Mouse (Mus musculus): ENCODE measurements around the gene Tmprss9. TPM values are rescaled to one million over a fixed set of nuclear protein-coding genes. Genes with fewer than 3 reads are reported as not detected.

The Tmprss9 gene
- polyA plus RNA-seq, 1 experiment from 2014 or later = 0.08 TPM

DNA sequence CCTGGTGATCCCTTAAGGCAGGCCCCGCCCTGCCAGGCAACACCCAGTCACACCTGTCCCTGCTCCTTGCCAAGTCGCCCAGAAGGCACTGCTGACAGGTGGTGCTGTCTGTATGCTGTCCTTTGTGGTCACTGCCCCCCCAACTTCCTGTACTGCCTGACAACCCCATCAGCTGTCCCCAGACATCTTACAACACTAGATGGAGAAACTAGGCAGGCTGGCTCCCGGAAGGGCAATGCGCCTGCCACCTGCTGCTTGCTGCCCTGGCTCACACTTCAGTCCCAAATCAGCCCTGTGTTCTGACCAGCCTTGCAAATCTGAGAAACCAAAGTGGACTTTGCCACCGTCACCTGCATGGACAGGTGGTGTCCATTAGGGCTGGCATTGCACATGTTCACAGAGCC lies 42.6 kb downstream of the Tmprss9 start:
- H3K4me2 ChIP-seq (replicated peaks; ENCODE audit: low read depth, low read length) = no peak overlapping the region
- ATAC-seq (ENCODE audit: low FRiP score, low TSS enrichment) = no peak
- H3K27me3 ChIP-seq (ENCODE audit: control insufficient read depth, insufficient read depth, low read length) = no peaks in the 10 kb centered on the region
- no peaks in the 10 kb centered on the region for H3K9me3 ChIP-seq (ENCODE audit: control insufficient read depth, low read length)
- peaks cover 32% of the 10 kb centered on the region for H3K36me3 ChIP-seq (ENCODE audit: control insufficient read depth, insufficient read depth, low read length)
- WGBS = 92% methylated on average over 5 of the region's 5 CpGs
- peaks cover 10% of the 10 kb centered on the region; the same call in 1 of the 2 replicates for H3K4me1 ChIP-seq (ENCODE audit: control insufficient read depth, insufficient read depth, low read length)
- H3K27ac ChIP-seq (ENCODE audit: low read depth, low read length) = no peak overlapping the region
- no peak overlapping the region for H3K4me3 ChIP-seq (ENCODE audit: low read length)
- H3K9ac ChIP-seq (ENCODE audit: low read depth, low read length) = no peak overlapping the region

DNA sequence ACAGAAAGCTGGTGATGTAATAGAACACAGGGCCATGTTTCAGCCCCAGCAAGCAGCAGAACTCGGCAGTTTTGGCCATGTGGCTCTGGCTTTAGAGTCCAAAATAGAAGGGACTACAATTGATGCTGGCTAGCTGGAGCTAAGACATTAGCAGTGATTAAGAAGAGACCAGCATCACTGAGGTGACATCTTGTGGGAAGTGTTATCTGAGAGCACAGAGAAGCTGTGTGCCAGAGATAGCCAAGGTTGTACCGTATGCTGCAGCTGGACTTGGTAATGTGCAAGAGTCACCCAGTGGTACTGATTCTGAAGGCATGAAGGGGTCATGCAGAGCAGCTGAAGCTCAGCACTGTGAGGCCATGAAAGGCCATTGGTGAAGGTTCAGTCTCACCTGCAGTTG lies 43.6 kb downstream of the Tmprss9 start:
- no peak overlapping the region for H3K27ac ChIP-seq (ENCODE audit: low read depth, low read length)
- WGBS = 89% methylated on average over 2 of the region's 2 CpGs
- H3K4me3 ChIP-seq (ENCODE audit: low read length) = no peak overlapping the region
- H3K9me3 ChIP-seq (ENCODE audit: control insufficient read depth, low read length) = no peaks in the 10 kb centered on the region
- no peak overlapping the region for H3K9ac ChIP-seq (ENCODE audit: low read depth, low read length)
- no peak overlapping the region for H3K4me2 ChIP-seq (replicated peaks; ENCODE audit: low read depth, low read length)
- ATAC-seq (ENCODE audit: low FRiP score, low TSS enrichment) = no peak
- H3K36me3 ChIP-seq (ENCODE audit: control insufficient read depth, insufficient read depth, low read length) = peaks cover 22% of the 10 kb centered on the region
- H3K27me3 ChIP-seq (ENCODE audit: control insufficient read depth, insufficient read depth, low read length) = no peaks in the 10 kb centered on the region
- peaks cover 10% of the 10 kb centered on the region; the same call in 1 of the 2 replicates for H3K4me1 ChIP-seq (ENCODE audit: control insufficient read depth, insufficient read depth, low read length)

DNA sequence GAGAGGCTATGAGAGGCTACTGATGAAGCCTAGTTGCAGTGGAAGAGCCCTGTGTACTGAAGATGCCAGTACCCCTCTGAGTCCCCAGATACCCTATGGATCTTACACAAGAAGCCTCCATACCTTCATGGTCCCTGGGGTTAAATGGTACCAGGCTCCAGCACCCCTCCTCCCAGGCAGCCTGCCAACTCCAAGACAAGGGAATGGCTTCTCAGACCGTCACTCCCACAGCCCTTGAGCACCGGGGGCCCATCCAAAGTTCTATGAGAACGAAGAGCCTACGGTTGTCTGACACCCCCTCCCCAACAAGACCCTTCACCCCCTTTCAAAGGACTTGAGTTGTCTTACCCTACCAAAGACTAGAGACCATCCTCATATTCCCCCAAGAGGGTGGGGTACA lies 44.1 kb downstream of the Tmprss9 start:
- whole genome bisulfite sequencing = 86% methylated on average over 4 of the region's 4 CpGs
- Histone ChIP-seq H3K4me2 (replicated peaks; ENCODE audit: low read depth, low read length) (no peak overlapping the region), H3K4me1 (ENCODE audit: control insufficient read depth, insufficient read depth, low read length) (peaks cover 10% of the 10 kb centered on the region; the same call in 1 of the 2 replicates), H3K4me3 (ENCODE audit: low read length) (no peak overlapping the region), H3K9ac (ENCODE audit: low read depth, low read length) (no peak overlapping the region), H3K36me3 (ENCODE audit: control insufficient read depth, insufficient read depth, low read length) (peaks cover 18% of the 10 kb centered on the region; the same call in 1 of the 2 replicates), H3K9me3 (ENCODE audit: control insufficient read depth, low read length) (no peaks in the 10 kb centered on the region), H3K27me3 (ENCODE audit: control insufficient read depth, insufficient read depth, low read length) (no peaks in the 10 kb centered on the region), H3K27ac (ENCODE audit: low read depth, low read length) (no peak overlapping the region)
- ATAC-seq (ENCODE audit: low FRiP score, low TSS enrichment) = no peak

GRCm38 (mm10) chr10:80917336-80917778 lies 45.7 kb downstream of the Tmprss9 start:
- Histone ChIP-seq H3K4me3 (ENCODE audit: low read length) (peak overlapping the region; percentile 98), H3K9me3 (ENCODE audit: control insufficient read depth, low read length) (no peaks in the 10 kb centered on the region), H3K9ac (ENCODE audit: low read depth, low read length) (peak overlapping the region; percentile 89), H3K4me1 (ENCODE audit: control insufficient read depth, insufficient read depth, low read length) (peaks cover 10% of the 10 kb centered on the region; the same call in 1 of the 2 replicates), H3K27ac (ENCODE audit: low read depth, low read length) (no peak overlapping the region), H3K27me3 (ENCODE audit: control insufficient read depth, insufficient read depth, low read length) (no peaks in the 10 kb centered on the region), H3K4me2 (replicated peaks; ENCODE audit: low read depth, low read length) (peak overlapping the region; percentile 87), H3K36me3 (ENCODE audit: control insufficient read depth, insufficient read depth, low read length) (peaks cover 14% of the 10 kb centered on the region; the same call in 1 of the 2 replicates)
- 2% methylated on average over 15 of the region's 15 CpGs for WGBS
- peak; percentile 46 for ATAC-seq (ENCODE audit: low FRiP score, low TSS enrichment)

- H3K36me3 ChIP-seq (ENCODE audit: control insufficient read depth, insufficient read depth, low read length) = peaks cover 11% of the 10 kb centered on the region; the same call in 1 of the 2 replicates
- H3K4me1 ChIP-seq (ENCODE audit: control insufficient read depth, insufficient read depth, low read length) = peaks cover 10% of the 10 kb centered on the region; the same call in 1 of the 2 replicates
- peak within 1 kb of the TSS; percentile 89 for H3K9ac ChIP-seq (ENCODE audit: low read depth, low read length)
- under 1% methylated on average over 61 of the region's 61 CpGs for WGBS
- H3K27me3 ChIP-seq (ENCODE audit: control insufficient read depth, insufficient read depth, low read length) = no peaks in the 10 kb centered on the region
- no peaks in the 10 kb centered on the region for H3K9me3 ChIP-seq (ENCODE audit: control insufficient read depth, low read length)
- H3K4me3 ChIP-seq (ENCODE audit: low read length) = peak within 1 kb of the TSS; percentile 98
- H3K27ac ChIP-seq (ENCODE audit: low read depth, low read length) = peak within 1 kb of the TSS; percentile 33; the same call in 1 of the 2 replicates
- H3K4me2 ChIP-seq (replicated peaks; ENCODE audit: low read depth, low read length) = peak within 1 kb of the TSS; percentile 87
- ATAC-seq (ENCODE audit: low FRiP score, low TSS enrichment) = peak; percentile 58
Measured at GRCm38 (mm10) chr10:80917779-80918434, 46.3 kb downstream of the Tmprss9 start, which contains the start of gene Lmnb2. Gene Lmnb2, minus strand, starts transcription at chr10:80918245.

DNA sequence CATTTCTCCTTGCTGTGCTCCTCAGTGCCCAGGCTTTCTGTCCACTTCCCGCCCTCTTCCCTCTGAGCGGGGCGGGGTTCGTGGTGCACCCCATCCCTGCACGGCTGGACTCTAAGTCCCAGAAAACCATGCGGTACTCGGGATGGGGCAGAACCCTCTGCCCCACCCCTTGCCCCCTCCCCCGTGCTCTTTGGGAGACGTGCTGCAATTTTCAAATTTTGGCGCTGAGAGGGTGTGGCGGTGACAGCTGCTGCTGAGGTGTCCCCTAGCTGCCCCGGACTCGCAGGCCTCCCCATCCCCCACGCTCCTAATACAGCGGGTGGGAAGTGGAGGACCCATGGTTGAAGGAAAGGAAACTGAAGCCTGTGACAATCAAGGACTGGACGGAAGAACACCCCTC lies 50.3 kb downstream of the Tmprss9 start:
- Histone ChIP-seq H3K9ac (ENCODE audit: low read depth, low read length) (peak overlapping the region; percentile 42; the same call in 1 of the 2 replicates), H3K27me3 (ENCODE audit: control insufficient read depth, insufficient read depth, low read length) (no peaks in the 10 kb centered on the region), H3K4me3 (ENCODE audit: low read length) (peak overlapping the region; percentile 32), H3K4me1 (ENCODE audit: control insufficient read depth, insufficient read depth, low read length) (peaks cover 5% of the 10 kb centered on the region; the same call in 1 of the 2 replicates), H3K27ac (ENCODE audit: low read depth, low read length) (no peak overlapping the region; the same call in 1 of the 2 replicates), H3K9me3 (ENCODE audit: control insufficient read depth, low read length) (no peaks in the 10 kb centered on the region), H3K4me2 (replicated peaks; ENCODE audit: low read depth, low read length) (peak overlapping the region; percentile 59), H3K36me3 (ENCODE audit: control insufficient read depth, insufficient read depth, low read length) (no peaks in the 10 kb centered on the region)
- 4% methylated on average over 16 of the region's 16 CpGs for WGBS
- ATAC-seq (ENCODE audit: low FRiP score, low TSS enrichment) = 0 out of 2 replicates have a peak, but pooled peaks have one; percentile 30

DNA sequence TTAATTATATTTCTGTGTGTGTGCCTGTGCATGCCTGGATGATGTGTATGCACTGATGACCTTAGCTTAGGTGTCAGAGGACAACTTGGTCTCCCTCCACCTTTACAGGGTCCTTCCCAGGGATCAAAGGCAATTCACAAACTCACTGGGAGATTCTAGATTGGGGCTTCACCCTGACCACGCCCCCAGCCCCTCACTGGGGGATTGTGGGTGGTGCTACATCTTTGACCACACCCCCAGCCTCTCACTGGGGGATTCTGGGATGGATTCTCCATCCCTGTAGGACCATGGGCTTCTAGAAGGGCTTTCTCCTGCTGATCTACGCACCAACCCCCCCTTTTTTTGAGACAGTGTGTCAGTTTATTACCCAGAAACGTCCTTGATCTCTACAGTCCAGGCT lies 53.8 kb downstream of the Tmprss9 start:
- Histone ChIP-seq H3K4me3 (ENCODE audit: low read length) (no peak overlapping the region), H3K27me3 (ENCODE audit: control insufficient read depth, insufficient read depth, low read length) (no peaks in the 10 kb centered on the region), H3K4me2 (replicated peaks; ENCODE audit: low read depth, low read length) (no peak overlapping the region), H3K4me1 (ENCODE audit: control insufficient read depth, insufficient read depth, low read length) (peaks cover 4% of the 10 kb centered on the region), H3K36me3 (ENCODE audit: control insufficient read depth, insufficient read depth, low read length) (no peaks in the 10 kb centered on the region), H3K9me3 (ENCODE audit: control insufficient read depth, low read length) (no peaks in the 10 kb centered on the region), H3K27ac (ENCODE audit: low read depth, low read length) (no peak overlapping the region), H3K9ac (ENCODE audit: low read depth, low read length) (no peak overlapping the region)
- no peak for ATAC-seq (ENCODE audit: low FRiP score, low TSS enrichment)
- WGBS = 52% methylated on average over 3 of the region's 3 CpGs

DNA sequence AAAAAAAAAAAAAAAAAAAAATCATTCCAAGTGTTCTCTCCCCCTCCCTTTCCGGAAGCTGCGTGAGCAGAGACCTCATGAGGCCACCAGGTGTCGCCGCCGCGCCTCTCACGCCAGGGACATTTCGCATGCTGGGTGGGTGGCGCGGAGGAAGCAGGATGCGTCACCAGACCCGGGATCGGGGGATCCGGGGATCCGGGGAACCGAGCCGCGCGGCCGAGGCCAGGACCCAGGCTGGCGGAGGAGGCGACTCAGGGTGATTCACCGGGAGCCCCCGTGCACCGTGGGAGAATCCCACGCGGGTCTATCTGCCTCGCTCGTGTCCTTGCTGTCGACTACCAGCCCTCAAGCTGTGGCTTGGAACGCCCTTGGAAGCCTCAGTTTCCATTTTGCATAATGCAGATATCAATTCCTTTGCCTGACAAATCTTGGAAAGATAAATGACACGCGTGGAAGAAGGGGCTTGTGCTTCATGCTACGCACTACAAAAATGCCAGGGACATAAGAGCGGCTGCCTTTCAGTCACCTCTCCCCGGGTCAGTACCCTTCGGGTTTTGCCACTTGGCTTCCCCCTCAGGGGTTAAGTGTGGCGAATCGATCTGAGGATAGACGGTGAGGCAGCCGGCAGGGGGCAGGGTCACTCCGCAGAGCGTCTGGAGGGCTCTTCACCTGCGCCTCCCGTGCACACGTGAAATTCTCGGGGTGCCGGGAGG lies 57.1 kb downstream of the Tmprss9 start:
- Histone ChIP-seq H3K9ac (ENCODE audit: low read depth, low read length) (peak overlapping the region; percentile 49; the same call in 1 of the 2 replicates), H3K4me1 (ENCODE audit: control insufficient read depth, insufficient read depth, low read length) (peaks cover 37% of the 10 kb centered on the region)
- WGBS = under 1% methylated on average over 48 of the region's 48 CpGs

More for the DNA sequence above, 57.1 kb downstream of the Tmprss9 start:
- Histone ChIP-seq H3K36me3 (ENCODE audit: control insufficient read depth, insufficient read depth, low read length) (no peaks in the 10 kb centered on the region), H3K27ac (ENCODE audit: low read depth, low read length) (peak overlapping the region; percentile 81; the same call in 1 of the 2 replicates), H3K4me2 (replicated peaks; ENCODE audit: low read depth, low read length) (peak overlapping the region; percentile 85), H3K4me3 (ENCODE audit: low read length) (peak overlapping the region; percentile 39), H3K27me3 (ENCODE audit: control insufficient read depth, insufficient read depth, low read length) (peaks cover 31% of the 10 kb centered on the region), H3K9me3 (ENCODE audit: control insufficient read depth, low read length) (no peaks in the 10 kb centered on the region)
- ATAC-seq (ENCODE audit: low FRiP score, low TSS enrichment) = peak; percentile 20
